Comparison of ENCODE assay signal across 14 mouse cellular contexts in genomic region chr5:140509204-140509603, GRCm38 (mm10). TPM values are rescaled to one million over a fixed set of nuclear protein-coding genes. Genes with fewer than 3 reads are reported as not detected.
DNase-seq lines count a peak whose midpoint lies in the region; ATAC-seq and TF ChIP-seq lines count a peak whose summit lies in the region.
"Had no signal": no experiment of that assay in that cellular context is flagged by ENCODE, and none has a peak within 500 bp of the region (broad histone marks: within the 10 kb centered on the region; RNA-seq: fewer than 3 reads in every experiment).

No protein-coding gene starts in this region.

- peak overlapping the region; percentile 26; the same call in 1 of the 2 replicates for H3K27ac ChIP-seq in kidney, postnatal 0 days
- no peak overlapping the region for H3K27ac ChIP-seq in kidney, embryonic 16.5 days (ENCODE audit: low read length)
- H3K27ac ChIP-seq in liver, embryonic 12.5 days = peak overlapping the region; percentile 65
- no peak overlapping the region for H3K27ac ChIP-seq in midbrain, embryonic 15.5 days

- no peaks in the 10 kb centered on the region for H3K27me3 ChIP-seq in kidney, postnatal 0 days (ENCODE audit: insufficient read depth, low read length)
- H3K27me3 ChIP-seq in kidney, embryonic 16.5 days (ENCODE audit: insufficient read depth, low read length) = no peaks in the 10 kb centered on the region
- no peaks in the 10 kb centered on the region for H3K27me3 ChIP-seq in liver, embryonic 12.5 days (replicated peaks)
- H3K27me3 ChIP-seq in midbrain, embryonic 15.5 days (replicated peaks) = no peaks in the 10 kb centered on the region

- DNase-seq in kidney, postnatal 0 days (ENCODE audit: low spot score) = no peak
- peak; percentile 37 to 41 for DNase-seq in B cell, adult 2 months
- peak; percentile 42 for DNase-seq in R1 (ENCODE audit: low read depth, low spot score)
- DNase-seq in adrenal gland, postnatal 14 days = no peak
- DNase-seq: cerebellum, adult 11-12 months; kidney, adult 9 months; thymus, postnatal 25 days had no signal

- H3K36me3 ChIP-seq in kidney, postnatal 0 days (ENCODE audit: insufficient read depth, low read length) = no peaks in the 10 kb centered on the region
- no peaks in the 10 kb centered on the region for H3K36me3 ChIP-seq in kidney, embryonic 16.5 days (ENCODE audit: insufficient read depth, low read length)
- H3K36me3 ChIP-seq in liver, embryonic 12.5 days = 0 out of 2 replicates have a peak, but pooled peaks cover 2% of the 10 kb centered on the region
- H3K36me3 ChIP-seq in midbrain, embryonic 15.5 days (replicated peaks) = no peaks in the 10 kb centered on the region

- ATAC-seq in kidney, postnatal 0 days (replicated peaks; ENCODE audit: low FRiP score, low read depth) = no peak
- ATAC-seq in kidney, embryonic 16.5 days (ENCODE audit: low FRiP score, low TSS enrichment) = no peak
- no peak for ATAC-seq in liver, embryonic 12.5 days
- ATAC-seq in midbrain, embryonic 15.5 days (replicated peaks) = no peak

- no peak for TF ChIP-seq CTCF in kidney, postnatal 0 days (IDR thresholded peaks at IDR 0.05; ENCODE audit: low read depth)

- 46% methylated on average over 9 of the region's 9 CpGs for WGBS in kidney, postnatal 0 days
- WGBS in kidney, embryonic 16.5 days = 45% methylated on average over 9 of the region's 9 CpGs
- 33% methylated on average over 9 of the region's 9 CpGs for WGBS in liver, embryonic 12.5 days (ENCODE audit: insufficient replicate concordance)
- WGBS in midbrain, embryonic 15.5 days = 44% methylated on average over 9 of the region's 9 CpGs

- H3K9me3 ChIP-seq in kidney, postnatal 0 days (replicated peaks; ENCODE audit: low read length) = no peaks in the 10 kb centered on the region
- H3K9me3 ChIP-seq in kidney, embryonic 16.5 days (ENCODE audit: low read length) = no peaks in the 10 kb centered on the region
- no peaks in the 10 kb centered on the region for H3K9me3 ChIP-seq in liver, embryonic 12.5 days (replicated peaks)
- no peaks in the 10 kb centered on the region for H3K9me3 ChIP-seq in midbrain, embryonic 15.5 days

- no peak overlapping the region for H3K4me3 ChIP-seq in kidney, postnatal 0 days (replicated peaks; ENCODE audit: low read depth, low read length)
- no peak overlapping the region for H3K4me3 ChIP-seq in kidney, embryonic 16.5 days (ENCODE audit: low read length)
- no peak overlapping the region for H3K4me3 ChIP-seq in liver, embryonic 12.5 days
- H3K4me3 ChIP-seq in midbrain, embryonic 15.5 days = no peak overlapping the region

- peak overlapping the region; percentile 7; the same call in 1 of the 2 replicates for H3K4me2 ChIP-seq in kidney, postnatal 0 days (ENCODE audit: low read length)
- H3K4me2 ChIP-seq in kidney, embryonic 16.5 days (replicated peaks; ENCODE audit: low read depth, low read length) = no peak overlapping the region
- H3K4me2 ChIP-seq in liver, embryonic 12.5 days = peak overlapping the region; percentile 84
- no peak overlapping the region for H3K4me2 ChIP-seq in midbrain, embryonic 15.5 days

- peaks cover 18% of the 10 kb centered on the region for H3K4me1 ChIP-seq in kidney, postnatal 0 days (replicated peaks; ENCODE audit: insufficient read depth, low read length)
- H3K4me1 ChIP-seq in kidney, embryonic 16.5 days (ENCODE audit: insufficient read depth, low read length) = peaks cover 48% of the 10 kb centered on the region
- H3K4me1 ChIP-seq in liver, embryonic 12.5 days = peaks cover 78% of the 10 kb centered on the region
- H3K4me1 ChIP-seq in midbrain, embryonic 15.5 days = peaks cover 53% of the 10 kb centered on the region

- H3K9ac ChIP-seq in kidney, postnatal 0 days (ENCODE audit: low read depth, low read length) = no peak overlapping the region
- no peak overlapping the region for H3K9ac ChIP-seq in kidney, embryonic 16.5 days (replicated peaks; ENCODE audit: low read length)
- peak overlapping the region; percentile 44; the same call in 1 of the 2 replicates for H3K9ac ChIP-seq in liver, embryonic 12.5 days
- H3K9ac ChIP-seq in midbrain, embryonic 15.5 days = no peak overlapping the region

RNA-seq across cellular contexts. Expression of gene Chst12, which starts 3.9 kb away (rescaled TPM):
- 14.5 and 15.6 TPM in 2 replicates for polyA plus RNA-seq in kidney, postnatal 0 days (2015; fragmentation: Nextera tagmentation; extraction: Ambion mirVana)
- polyA plus RNA-seq in kidney, embryonic 16.5 days (2015; fragmentation: Nextera tagmentation; extraction: Ambion mirVana) = 24.1 and 25.7 TPM in 2 replicates
- 12.4 TPM in 2 replicates for polyA plus RNA-seq in liver, embryonic 12.5 days (2016; fragmentation: Nextera tagmentation; extraction: Ambion mirVana)
- 8.3 and 12.9 TPM in 2 replicates for total RNA-seq in adrenal gland, postnatal 14 days (2021)
- polyA plus RNA-seq in midbrain, embryonic 15.5 days (2015; fragmentation: Nextera tagmentation; extraction: Ambion mirVana) = 24.7 and 25.1 TPM in 2 replicates

RNA-seq across cellular contexts. Expression of gene Grifin, which starts 55.7 kb away (rescaled TPM):
- not detected in 2 replicates for polyA plus RNA-seq in kidney, postnatal 0 days (2015; fragmentation: Nextera tagmentation; extraction: Ambion mirVana)
- polyA plus RNA-seq in kidney, embryonic 16.5 days (2015; fragmentation: Nextera tagmentation; extraction: Ambion mirVana) = 0.27 TPM in 1 of 2 replicates, not detected in the other
- polyA plus RNA-seq in liver, embryonic 12.5 days (2016; fragmentation: Nextera tagmentation; extraction: Ambion mirVana) = 6.3 and 7.8 TPM in 2 replicates
- not detected in 2 replicates for total RNA-seq in adrenal gland, postnatal 14 days (2021)
- 0.41 TPM in 1 of 2 replicates, not detected in the other for polyA plus RNA-seq in midbrain, embryonic 15.5 days (2015; fragmentation: Nextera tagmentation; extraction: Ambion mirVana)
- total RNA-seq: adrenal gland, adult 2 months; left cerebral cortex, postnatal 25 days; MEL had no signal
- polyA plus RNA-seq: adrenal gland, adult 2 months; heart, embryonic 14.5 days had no signal

Comparison
In these comparisons a context has a peak if more than half of its experiments do, and no peak if none do; other contexts are left out.
1. H3K27ac ChIP-seq: peak in kidney, postnatal 0 days (single experiment) and liver, embryonic 12.5 days (single experiment); none in kidney, embryonic 16.5 days (single experiment) and midbrain, embryonic 15.5 days (single experiment).
2. H3K4me2 ChIP-seq: peak in kidney, postnatal 0 days (single experiment) and liver, embryonic 12.5 days (single experiment); none in kidney, embryonic 16.5 days (single experiment) and midbrain, embryonic 15.5 days (single experiment).
3. DNase-seq: peak in B cell, adult 2 months (2 of 2) and R1 (single experiment); none in kidney, postnatal 0 days (single experiment) and adrenal gland, postnatal 14 days (single experiment).